ENCODE assay signal across 8 mouse cellular contexts in the genomic region with DNA sequence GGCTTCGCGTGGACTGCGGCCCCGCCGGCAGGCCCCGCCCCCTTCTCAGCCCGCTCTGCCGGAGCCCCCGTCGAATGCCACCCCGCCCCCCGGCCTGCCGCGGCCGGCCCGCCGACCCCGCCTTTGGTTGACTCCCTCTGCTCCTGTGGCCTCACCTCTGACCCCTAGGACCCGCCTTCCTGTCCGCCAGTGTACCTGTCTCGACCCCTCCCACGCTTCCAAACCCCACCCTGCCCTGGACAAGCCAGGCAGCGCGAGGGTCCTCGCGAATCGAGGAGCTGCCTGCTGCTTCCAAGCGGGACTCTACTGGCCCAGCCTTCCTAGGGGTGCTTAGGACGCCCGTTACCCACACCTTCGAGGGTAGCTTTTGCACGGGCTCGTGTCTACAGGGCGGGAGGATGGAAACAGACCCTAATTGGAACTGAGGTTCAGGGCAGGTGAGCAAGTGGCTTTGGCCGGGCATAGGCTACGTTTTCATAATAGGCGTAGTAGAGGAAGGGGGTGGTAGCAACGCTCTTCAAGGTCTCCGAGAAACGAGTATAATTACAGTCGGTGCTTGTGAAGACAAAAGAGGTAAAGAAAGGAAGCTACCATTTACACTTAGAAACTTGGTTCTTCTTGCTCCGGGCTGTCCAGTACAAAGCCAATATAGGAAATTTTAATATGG. TPM values are rescaled to one million over a fixed set of nuclear protein-coding genes. Genes with fewer than 3 reads are reported as not detected.
DNase-seq lines count a peak whose midpoint lies in the region; ATAC-seq and TF ChIP-seq lines count a peak whose summit lies in the region.

No protein-coding gene starts in this region.

- WGBS in heart, embryonic 13.5 days, result 2% methylated on average over 35 of the region's 42 CpGs
- WGBS in intestine, embryonic 14.5 days, result 1% methylated on average over 30 of the region's 42 CpGs
- WGBS in midbrain, embryonic 15.5 days, result under 1% methylated on average over 42 of the region's 42 CpGs

- H3K27me3 ChIP-seq in heart, embryonic 13.5 days (replicated peaks), result no peaks in the 10 kb centered on the region
- no peaks in the 10 kb centered on the region for H3K27me3 ChIP-seq in C2C12 (ENCODE audit: control insufficient read depth, insufficient read depth, insufficient read length)
- H3K27me3 ChIP-seq in intestine, embryonic 14.5 days (replicated peaks; ENCODE audit: control insufficient read depth, insufficient read depth, low read length), result no peaks in the 10 kb centered on the region
- no peaks in the 10 kb centered on the region for H3K27me3 ChIP-seq in midbrain, embryonic 15.5 days (replicated peaks)

- peak; percentile 29 for ATAC-seq in heart, embryonic 13.5 days (ENCODE audit: extremely low read depth, insufficient number of reproducible peaks, low FRiP score, low TSS enrichment)
- ATAC-seq in intestine, embryonic 14.5 days (replicated peaks; ENCODE audit: low FRiP score, low TSS enrichment, low read depth), result no peak; the same call in none of the 2 replicates
- ATAC-seq in midbrain, embryonic 15.5 days (replicated peaks), result peak; percentile 25

- intact Hi-C loops in heart, postnatal 36 days (cut with DNase I), result loop anchor here (2.0 to 5.0 kb wide), 3 partner anchors 20 to 158 kb away; a partner anchor contains a TSS

- no peaks in the 10 kb centered on the region for H3K79me3 ChIP-seq in C2C12 (ENCODE audit: low read depth)

- peak overlapping the region; percentile 96 for H3K27ac ChIP-seq in heart, embryonic 13.5 days (replicated peaks)
- peak overlapping the region; percentile 91 for H3K27ac ChIP-seq in intestine, embryonic 14.5 days (ENCODE audit: low read depth)
- H3K27ac ChIP-seq in midbrain, embryonic 15.5 days, result peak overlapping the region; percentile 99

- H3K79me2 ChIP-seq in C2C12 (ENCODE audit: control insufficient read depth, insufficient read depth), result no peaks in the 10 kb centered on the region

- peak overlapping the region; percentile 74 for H3ac ChIP-seq in C2C12 (ENCODE audit: control insufficient read depth, insufficient read length, low read depth)

- peaks cover 25% of the 10 kb centered on the region for H3K4me1 ChIP-seq in heart, embryonic 13.5 days
- peaks cover 12% of the 10 kb centered on the region for H3K4me1 ChIP-seq in intestine, embryonic 14.5 days (replicated peaks; ENCODE audit: control insufficient read depth, insufficient read depth, low read length)
- peaks cover 21% of the 10 kb centered on the region for H3K4me1 ChIP-seq in midbrain, embryonic 15.5 days

- peaks cover 39% of the 10 kb centered on the region for H3K36me3 ChIP-seq in heart, embryonic 13.5 days
- peaks cover 16% of the 10 kb centered on the region for H3K36me3 ChIP-seq in C2C12 (ENCODE audit: control insufficient read depth, insufficient read depth)
- H3K36me3 ChIP-seq in intestine, embryonic 14.5 days (ENCODE audit: control insufficient read depth, insufficient read depth, low read length), result peaks cover 37% of the 10 kb centered on the region
- peaks cover 34% of the 10 kb centered on the region for H3K36me3 ChIP-seq in midbrain, embryonic 15.5 days (replicated peaks)

- H3K9ac ChIP-seq in heart, embryonic 13.5 days, result peak overlapping the region; percentile 92
- H3K9ac ChIP-seq in intestine, embryonic 14.5 days (ENCODE audit: low read length), result peak overlapping the region; percentile 81
- H3K9ac ChIP-seq in midbrain, embryonic 15.5 days, result peak overlapping the region; percentile 80

- H3K4me2 ChIP-seq in heart, embryonic 13.5 days, result peak overlapping the region; percentile 82
- peak overlapping the region; percentile 53 for H3K4me2 ChIP-seq in intestine, embryonic 14.5 days (ENCODE audit: low read length)
- peak overlapping the region; percentile 59 for H3K4me2 ChIP-seq in midbrain, embryonic 15.5 days

- H3K4me3 ChIP-seq in heart, embryonic 13.5 days, result peak overlapping the region; percentile 87
- H3K4me3 ChIP-seq in C2C12 (ENCODE audit: insufficient read depth, poor library complexity, severe bottlenecking), result peak overlapping the region; percentile 60
- peak overlapping the region; percentile 90 for H3K4me3 ChIP-seq in intestine, embryonic 14.5 days (ENCODE audit: low read depth, low read length)
- peak overlapping the region; percentile 78 for H3K4me3 ChIP-seq in midbrain, embryonic 15.5 days

- DNase-seq in heart, postnatal 36 days, result no peak
- peak; percentile 80 for DNase-seq in embryo, embryonic 10.5 days (ENCODE audit: low spot score)
- no peak for DNase-seq in intestine, embryonic 14.5 days (ENCODE audit: low spot score)
- DNase-seq in cerebellum, adult 9-11 months, result no peak
- DNase-seq in ovary, postnatal 36 days (ENCODE audit: low spot score), result no peak

- H3K9me3 ChIP-seq in heart, embryonic 13.5 days, result no peaks in the 10 kb centered on the region
- H3K9me3 ChIP-seq in intestine, embryonic 14.5 days (ENCODE audit: control insufficient read depth, low read length), result no peaks in the 10 kb centered on the region
- H3K9me3 ChIP-seq in midbrain, embryonic 15.5 days, result no peaks in the 10 kb centered on the region

- no peak for TF ChIP-seq CTCF in C2C12 (IDR thresholded peaks at IDR 0.05; ENCODE audit: control insufficient read depth, insufficient read depth, insufficient read length)

TF ChIP-seq in C2C12, 6 proteins besides CTCF, POLR2A, EP300 and RAD21:
- TF ChIP-seq USF1 (IDR thresholded peaks at IDR 0.05; ENCODE audit: low read depth) (no peak), MYOD1 (IDR thresholded peaks at IDR 0.05; ENCODE audit: control insufficient read depth, insufficient read length, low read depth) (no peak)

RNA-seq across cellular contexts. Expression of a gene that starts 0.7 kb away (rescaled TPM):
- 9.9 and 11.5 TPM in 2 replicates for polyA plus RNA-seq in heart, embryonic 13.5 days (2015; fragmentation: Nextera tagmentation; extraction: Ambion mirVana)
- total RNA-seq in heart, postnatal 36 days (2021), result 1 to 10 TPM; 4.1 to 7.1 TPM
- polyA plus RNA-seq in C2C12 (2012; fragmentation: generic; extraction: Trizol), result 5.2 TPM
- polyA plus RNA-seq in intestine, embryonic 14.5 days (2014; fragmentation: Nextera tagmentation; extraction: Ambion mirVana), result 25.4 and 26.4 TPM in 2 replicates
- 25.2 and 32.3 TPM in 2 replicates for polyA plus RNA-seq in midbrain, embryonic 15.5 days (2015; fragmentation: Nextera tagmentation; extraction: Ambion mirVana)

RNA-seq across cellular contexts. Expression of a gene that starts 18.4 kb away (rescaled TPM):
- 421 and 441 TPM in 2 replicates for polyA plus RNA-seq in heart, embryonic 13.5 days (2015; fragmentation: Nextera tagmentation; extraction: Ambion mirVana)
- 100 to 1,000 TPM; 143 to 152 TPM for total RNA-seq in heart, postnatal 36 days (2021)
- 348 TPM for polyA plus RNA-seq in C2C12 (2012; fragmentation: generic; extraction: Trizol)
- polyA plus RNA-seq in intestine, embryonic 14.5 days (2014; fragmentation: Nextera tagmentation; extraction: Ambion mirVana), result 482 and 490 TPM in 2 replicates
- 217 and 225 TPM in 2 replicates for polyA plus RNA-seq in midbrain, embryonic 15.5 days (2015; fragmentation: Nextera tagmentation; extraction: Ambion mirVana)

RNA-seq across cellular contexts. Expression of a gene that starts 21.4 kb away (rescaled TPM):
- polyA plus RNA-seq in heart, embryonic 13.5 days (2015; fragmentation: Nextera tagmentation; extraction: Ambion mirVana), result 66.8 and 68.0 TPM in 2 replicates
- 10 to 100 TPM; 37.7 to 40.2 TPM for total RNA-seq in heart, postnatal 36 days (2021)
- 46.1 TPM for polyA plus RNA-seq in C2C12 (2012; fragmentation: generic; extraction: Trizol)
- polyA plus RNA-seq in intestine, embryonic 14.5 days (2014; fragmentation: Nextera tagmentation; extraction: Ambion mirVana), result 59.9 and 60.7 TPM in 2 replicates
- polyA plus RNA-seq in midbrain, embryonic 15.5 days (2015; fragmentation: Nextera tagmentation; extraction: Ambion mirVana), result 68.8 and 72.7 TPM in 2 replicates

RNA-seq across cellular contexts. Expression of a gene that starts 24.0 kb away (rescaled TPM):
- 166 and 168 TPM in 2 replicates for polyA plus RNA-seq in heart, embryonic 13.5 days (2015; fragmentation: Nextera tagmentation; extraction: Ambion mirVana)
- total RNA-seq in heart, postnatal 36 days (2021), result 10 to 100 TPM; 22.0 to 23.7 TPM
- polyA plus RNA-seq in C2C12 (2012; fragmentation: generic; extraction: Trizol), result 9.9 TPM
- polyA plus RNA-seq in intestine, embryonic 14.5 days (2014; fragmentation: Nextera tagmentation; extraction: Ambion mirVana), result 187 and 209 TPM in 2 replicates
- 17.8 and 20.3 TPM in 2 replicates for polyA plus RNA-seq in midbrain, embryonic 15.5 days (2015; fragmentation: Nextera tagmentation; extraction: Ambion mirVana)

RNA-seq across cellular contexts. Expression of a gene that starts 32.0 kb away (rescaled TPM):
- 10.2 and 11.7 TPM in 2 replicates for polyA plus RNA-seq in heart, embryonic 13.5 days (2015; fragmentation: Nextera tagmentation; extraction: Ambion mirVana)
- total RNA-seq in heart, postnatal 36 days (2021), result 10 to 100 TPM; 19.9 to 26.6 TPM
- polyA plus RNA-seq in C2C12 (2012; fragmentation: generic; extraction: Trizol), result 16.2 TPM
- 21.6 and 21.9 TPM in 2 replicates for polyA plus RNA-seq in intestine, embryonic 14.5 days (2014; fragmentation: Nextera tagmentation; extraction: Ambion mirVana)
- polyA plus RNA-seq in midbrain, embryonic 15.5 days (2015; fragmentation: Nextera tagmentation; extraction: Ambion mirVana), result 8.0 and 10.4 TPM in 2 replicates
